Mouse (Mus musculus) hindbrain, embryonic 15.5 days (tissue): ENCODE measurements around the gene Tmem238l. TPM values are rescaled to one million over a fixed set of nuclear protein-coding genes. Genes with fewer than 3 reads are reported as not detected.
A peak's percentile ranks its signal among the peaks of the same experiment; 100 is the strongest.

Experiments
- ATAC-seq: fragments of 200-750 bp; cut with Nextera tagmentation; 2 replicates; pipeline ENCODE4 v1.8.0; 2017; ENCODE audit warnings: low read depth, moderate number of reproducible peaks, moderate TSS enrichment; ENCODE audit not compliant: low FRiP score
- H3K27ac ChIP-seq: fragments of 300-500 bp; sonication (generic); replicated peaks from 2 replicates; pipeline ENCODE4 v1.5.1; 2015; ENCODE audit warnings: mild to moderate bottlenecking, inconsistent platforms
- H3K27me3 ChIP-seq: fragments of 300-500 bp; sonication (generic); 2 replicates; pipeline ENCODE4 v1.6.1; 2015; ENCODE audit warnings: control low read depth, inconsistent platforms
- H3K36me3 ChIP-seq: fragments of 300-500 bp; sonication (generic); 2 replicates; pipeline ENCODE4 v1.6.1; 2015; ENCODE audit warnings: control low read depth, inconsistent platforms
- H3K4me1 ChIP-seq: fragments of 300-500 bp; sonication (generic); replicated peaks from 2 replicates; pipeline ENCODE4 v1.6.1; 2015; ENCODE audit warnings: control low read depth, inconsistent platforms
- H3K4me2 ChIP-seq: fragments of 300-500 bp; sonication (generic); 2 replicates; pipeline ENCODE4 v1.6.1; 2015; ENCODE audit warnings: moderate library complexity, mild to moderate bottlenecking, inconsistent platforms
- H3K4me3 ChIP-seq: fragments of 300-500 bp; sonication (generic); 2 replicates; pipeline ENCODE4 v1.5.1; 2015; ENCODE audit warnings: mild to moderate bottlenecking, inconsistent platforms
- H3K9ac ChIP-seq: fragments of 300-500 bp; sonication (generic); 2 replicates; pipeline ENCODE4 v1.6.1; 2015; ENCODE audit warnings: inconsistent platforms
- H3K9me3 ChIP-seq: fragments of 300-500 bp; sonication (generic); 2 replicates; pipeline ENCODE4 v1.6.1; 2016; ENCODE audit warnings: control low read depth, inconsistent platforms
- WGBS: fragments of 180-500 bp; shearing (Covaris S2); methylation state at CpG from one replicate; pipeline ENCODE4 v1.1.7; 2015; 5-methylcytosine and 5-hydroxymethylcytosine counted together
- polyA plus RNA-seq: library from polyadenylated mRNA; unstranded; fragments of >200 nt; fragmentation: Nextera tagmentation; extraction: Ambion mirVana; gene quantifications from 2 replicates; pipeline ENCODE4 v1.2.1, GENCODE M21; 2015

The Tmem238l gene
- polyA plus RNA-seq, 1 experiment from 2014 or later = not detected

GRCm38 (mm10) chr11:66983422-66984164, 27.2 kb downstream of the Tmem238l start:
- no peak for ATAC-seq
- Histone ChIP-seq H3K9me3 (no peaks in the 10 kb centered on the region), H3K4me3 (no peak overlapping the region), H3K4me1 (peaks cover 15% of the 10 kb centered on the region), H3K9ac (no peak overlapping the region), H3K36me3 (no peaks in the 10 kb centered on the region), H3K27ac (peak overlapping the region; percentile 71), H3K27me3 (no peaks in the 10 kb centered on the region), H3K4me2 (no peak overlapping the region)
- WGBS = 65% methylated on average over 11 of the region's 11 CpGs

- Histone ChIP-seq H3K27ac (peak overlapping the region; percentile 71), H3K4me2 (peak overlapping the region; percentile 71), H3K4me1 (peaks cover 15% of the 10 kb centered on the region), H3K27me3 (no peaks in the 10 kb centered on the region), H3K36me3 (no peaks in the 10 kb centered on the region), H3K9ac (peak overlapping the region; percentile 54), H3K9me3 (no peaks in the 10 kb centered on the region), H3K4me3 (peak overlapping the region; percentile 37)
- 5% methylated on average over 28 of the region's 28 CpGs for WGBS
- peak; percentile 72 for ATAC-seq
These were observed 28.0 kb downstream of the Tmem238l start for GRCm38 (mm10) chr11:66984165-66985135.

GRCm38 (mm10) chr11:66985136-66985702, 28.8 kb downstream of the Tmem238l start:
- H3K27ac ChIP-seq = peak overlapping the region; percentile 71; the same call in 1 of the 2 replicates
- 32% methylated on average over 11 of the region's 11 CpGs for WGBS

GRCm38 (mm10) chr11:66992150-66992549, 35.7 kb downstream of the Tmem238l start:
- no peaks in the 10 kb centered on the region for H3K4me1 ChIP-seq
- no peaks in the 10 kb centered on the region for H3K36me3 ChIP-seq
- no peak for ATAC-seq
- H3K4me2 ChIP-seq = no peak overlapping the region
- H3K27me3 ChIP-seq = no peaks in the 10 kb centered on the region
- no peaks in the 10 kb centered on the region for H3K9me3 ChIP-seq
- no peak overlapping the region for H3K9ac ChIP-seq
- H3K27ac ChIP-seq = no peak overlapping the region
- WGBS = 90% methylated on average over 2 of the region's 2 CpGs
- H3K4me3 ChIP-seq = no peak overlapping the region

More at GRCm38 (mm10) chr11:66985136-66985702, 28.8 kb downstream of the Tmem238l start:
- Histone ChIP-seq H3K4me3 (peak overlapping the region; percentile 37), H3K4me2 (peak overlapping the region; percentile 71), H3K9ac (no peak overlapping the region), H3K36me3 (no peaks in the 10 kb centered on the region), H3K4me1 (peaks cover 15% of the 10 kb centered on the region), H3K27me3 (no peaks in the 10 kb centered on the region), H3K9me3 (no peaks in the 10 kb centered on the region)
- ATAC-seq = peak; percentile 6; the same call in 1 of the 2 replicates

- no peaks in the 10 kb centered on the region for H3K27me3 ChIP-seq
- no peak overlapping the region for H3K4me3 ChIP-seq
- no peak overlapping the region for H3K4me2 ChIP-seq
- no peak overlapping the region for H3K9ac ChIP-seq
- no peak for ATAC-seq
- no peak overlapping the region for H3K27ac ChIP-seq
- WGBS = 52% methylated on average over 1 of the region's 1 CpGs
- peaks cover 3% of the 10 kb centered on the region; the same call in 1 of the 2 replicates for H3K4me1 ChIP-seq
- no peaks in the 10 kb centered on the region for H3K9me3 ChIP-seq
- H3K36me3 ChIP-seq = no peaks in the 10 kb centered on the region
These were observed 37.2 kb downstream of the Tmem238l start for GRCm38 (mm10) chr11:66993674-66994073.

- no peaks in the 10 kb centered on the region for H3K36me3 ChIP-seq
- ATAC-seq = no peak
- no peaks in the 10 kb centered on the region for H3K9me3 ChIP-seq
- 88% methylated on average over 4 of the region's 4 CpGs for WGBS
- H3K4me1 ChIP-seq = peaks cover 12% of the 10 kb centered on the region
- no peak overlapping the region for H3K4me3 ChIP-seq
- no peak overlapping the region for H3K4me2 ChIP-seq
- no peaks in the 10 kb centered on the region for H3K27me3 ChIP-seq
- no peak overlapping the region for H3K27ac ChIP-seq
- no peak overlapping the region for H3K9ac ChIP-seq
These were observed 40.0 kb downstream of the Tmem238l start for GRCm38 (mm10) chr11:66996446-66996845.

- WGBS = 72% methylated on average over 14 of the region's 14 CpGs
- Histone ChIP-seq H3K27ac (no peak overlapping the region), H3K9me3 (no peaks in the 10 kb centered on the region), H3K4me3 (no peak overlapping the region), H3K9ac (no peak overlapping the region), H3K4me2 (no peak overlapping the region), H3K36me3 (no peaks in the 10 kb centered on the region), H3K27me3 (no peaks in the 10 kb centered on the region), H3K4me1 (peaks cover 24% of the 10 kb centered on the region)
- ATAC-seq = 0 out of 2 replicates have a peak, but pooled peaks have one; percentile 28
These were observed 42.3 kb downstream of the Tmem238l start for GRCm38 (mm10) chr11:66998467-66999403.

- no peaks in the 10 kb centered on the region for H3K27me3 ChIP-seq
- H3K4me1 ChIP-seq = peaks cover 24% of the 10 kb centered on the region
- 52% methylated on average over 4 of the region's 4 CpGs for WGBS
- no peak overlapping the region for H3K4me3 ChIP-seq
- no peaks in the 10 kb centered on the region for H3K36me3 ChIP-seq
- peak; percentile 61; the same call in 1 of the 2 replicates for ATAC-seq
- no peak overlapping the region for H3K9ac ChIP-seq
- H3K27ac ChIP-seq = peak overlapping the region; percentile 71
- no peak overlapping the region for H3K4me2 ChIP-seq
- no peaks in the 10 kb centered on the region for H3K9me3 ChIP-seq
These were observed 44.2 kb downstream of the Tmem238l start for GRCm38 (mm10) chr11:67000671-67001070.

- H3K9ac ChIP-seq = no peak overlapping the region
- peaks cover 24% of the 10 kb centered on the region for H3K4me1 ChIP-seq
- peak overlapping the region; percentile 71 for H3K27ac ChIP-seq
- no peaks in the 10 kb centered on the region for H3K27me3 ChIP-seq
- no peak for ATAC-seq
- no peak overlapping the region for H3K4me3 ChIP-seq
- 13% methylated on average over 1 of the region's 1 CpGs for WGBS
- H3K36me3 ChIP-seq = no peaks in the 10 kb centered on the region
- H3K9me3 ChIP-seq = no peaks in the 10 kb centered on the region
- no peak overlapping the region for H3K4me2 ChIP-seq
These were observed 45.3 kb downstream of the Tmem238l start for GRCm38 (mm10) chr11:67001717-67002116.

- ATAC-seq = no peak
- Histone ChIP-seq H3K27me3 (no peaks in the 10 kb centered on the region), H3K9ac (no peak overlapping the region), H3K4me1 (peaks cover 28% of the 10 kb centered on the region), H3K36me3 (no peaks in the 10 kb centered on the region), H3K9me3 (no peaks in the 10 kb centered on the region), H3K4me2 (no peak overlapping the region), H3K4me3 (no peak overlapping the region), H3K27ac (no peak overlapping the region)
- WGBS = 57% methylated on average over 2 of the region's 2 CpGs
These were observed 46.5 kb downstream of the Tmem238l start for GRCm38 (mm10) chr11:67002911-67003310.

GRCm38 (mm10) chr11:67007961-67008360, 51.5 kb downstream of the Tmem238l start:
- no peaks in the 10 kb centered on the region for H3K27me3 ChIP-seq
- H3K9ac ChIP-seq = no peak overlapping the region
- H3K4me1 ChIP-seq = peaks cover 18% of the 10 kb centered on the region
- peak overlapping the region; percentile 42 for H3K27ac ChIP-seq
- no peaks in the 10 kb centered on the region for H3K9me3 ChIP-seq
- no peak overlapping the region for H3K4me3 ChIP-seq
- WGBS = 45% methylated on average over 8 of the region's 8 CpGs
- H3K36me3 ChIP-seq = no peaks in the 10 kb centered on the region
- H3K4me2 ChIP-seq = no peak overlapping the region
- peak; percentile 39; the same call in 1 of the 2 replicates for ATAC-seq
